Mouse (Mus musculus) bone marrow, adult 2 months (tissue): ENCODE data around the gene Slc24a4. TPM values are rescaled to one million over a fixed set of nuclear protein-coding genes. Genes with fewer than 3 reads are reported as not detected.

ENCODE experiments used
- H3K27ac ChIP-seq: fragments of 200-500 bp; 2 replicates; pipeline ENCODE4 v1.5.1; 2012; ENCODE audit warnings: low read depth, mild to moderate bottlenecking, control low read depth, inconsistent platforms, low read length; ENCODE audit not compliant: control insufficient read depth, poor library complexity, insufficient read depth
- H3K4me1 ChIP-seq: fragments of 200-500 bp; 2 replicates; pipeline ENCODE4 v1.6.1; 2011; ENCODE audit warnings: low read length; ENCODE audit not compliant: control insufficient read depth, insufficient read depth
- H3K4me3 ChIP-seq: fragments of 200-500 bp; replicated peaks from 2 replicates; pipeline ENCODE3; 2011; ENCODE audit warnings: mild to moderate bottlenecking, low read depth, low read length, control low read depth; ENCODE audit not compliant: control insufficient read depth
- CTCF ChIP-seq: fragments of 200-500 bp; IDR thresholded peaks from 2 replicates; pipeline ENCODE4 v1.5.1; 2011; ENCODE audit warnings: low read length, control low read depth; ENCODE audit not compliant: control insufficient read depth, insufficient read depth
- POLR2A ChIP-seq: fragments of 200-500 bp; IDR thresholded peaks from 2 replicates; pipeline ENCODE4 v1.6.1; 2011; ENCODE audit warnings: low read depth, mild to moderate bottlenecking, control low read depth, low read length, borderline replicate concordance; ENCODE audit not compliant: control insufficient read depth
- WGBS: fragments of 180-500 bp; shearing (Covaris S2); methylation state at CpG from one replicate; pipeline ENCODE4 v1.1.7; 2018; 5-methylcytosine and 5-hydroxymethylcytosine counted together
- polyA plus RNA-seq: library from polyadenylated mRNA; stranded (reverse); fragments of >200 nt; gene quantifications from 2 replicates; pipeline ENCODE4 v1.2.4, GENCODE M21; 2011; ENCODE audit warnings: low replicate concordance; ENCODE audit not compliant: missing spikeins, insufficient read depth, insufficient read length

The Slc24a4 gene
- polyA plus RNA-seq, 1 experiment = not detected

DNA sequence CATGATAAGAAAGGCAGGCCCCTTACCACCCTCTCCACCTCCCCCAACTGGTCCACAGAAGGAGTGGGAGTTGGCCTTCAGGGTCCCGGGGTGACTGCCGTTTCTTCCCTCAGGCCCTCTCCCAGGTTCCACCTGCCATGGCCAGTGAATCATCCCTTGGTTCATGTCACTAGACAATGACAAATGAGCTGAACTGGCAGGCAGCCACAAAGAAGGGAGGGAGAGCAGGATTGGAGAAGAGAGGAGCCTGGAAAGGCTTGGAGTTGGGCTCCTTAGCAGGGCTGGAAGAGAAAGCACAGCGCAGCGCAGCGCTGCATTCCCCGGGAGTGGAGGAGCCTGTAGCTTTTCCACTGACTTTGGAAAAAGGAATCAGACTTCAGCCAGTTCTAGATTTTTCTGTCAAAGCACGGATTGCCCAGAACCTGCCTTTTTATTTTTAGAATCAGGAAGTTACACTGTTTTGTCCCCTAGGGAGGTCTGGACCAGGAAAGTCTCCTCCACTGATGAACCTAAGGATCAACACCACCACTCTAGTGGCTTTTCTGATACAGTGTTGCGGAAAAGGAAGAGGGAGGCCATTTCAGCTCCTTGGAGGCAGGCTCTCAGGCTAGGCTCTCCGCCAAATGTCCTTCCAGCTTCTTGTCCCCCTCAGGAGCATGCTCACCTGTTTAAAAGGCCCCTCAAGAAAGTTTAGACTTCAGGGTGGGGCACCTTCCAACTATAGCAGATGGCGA is 158.3 kb downstream of the Slc24a4 start:
- Histone ChIP-seq H3K4me1 (peaks cover 11% of the 10 kb centered on the region), H3K27ac (no peak overlapping the region; the same call in 1 of the 2 replicates), H3K4me3 (no peak overlapping the region)
- TF ChIP-seq CTCF = no peak
- no peak for TF ChIP-seq POLR2A
- 66% methylated on average over 10 of the region's 10 CpGs for WGBS

DNA sequence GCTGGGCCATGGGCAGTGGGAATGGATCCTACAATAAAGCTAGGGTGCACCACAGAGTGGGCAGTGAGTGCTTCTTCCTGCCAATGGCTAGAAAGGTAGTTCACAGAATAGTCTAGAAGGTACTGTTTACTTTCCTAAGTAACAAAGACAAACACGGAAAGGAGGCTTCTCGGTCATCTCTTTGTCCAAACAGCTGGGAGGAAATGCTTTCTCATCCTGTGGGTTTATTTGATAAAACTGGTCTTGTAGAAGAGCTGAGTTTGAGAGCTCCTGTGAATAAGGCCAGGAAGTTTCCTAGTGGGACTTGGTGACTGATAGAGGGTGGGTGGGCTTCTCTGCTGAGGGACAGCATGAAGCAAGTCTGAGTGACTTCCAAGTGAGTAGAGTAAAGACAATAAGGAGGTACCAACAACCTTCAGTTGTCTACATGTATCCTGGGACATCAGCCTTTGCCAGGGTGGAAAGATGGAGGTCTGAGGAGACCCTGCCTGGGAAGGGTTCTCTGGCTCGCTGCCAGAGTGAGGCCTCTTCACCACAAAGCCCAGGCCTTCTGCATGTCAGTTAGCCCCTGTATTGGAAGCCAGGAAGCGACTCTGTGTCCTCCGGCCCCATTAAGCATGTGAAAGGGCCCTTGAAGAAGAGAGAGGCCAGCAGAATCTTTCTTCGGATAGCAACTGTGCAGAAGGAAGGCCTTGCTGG is 159.5 kb downstream of the Slc24a4 start:
- Histone ChIP-seq H3K27ac (no peak overlapping the region), H3K4me1 (peaks cover 21% of the 10 kb centered on the region), H3K4me3 (no peak overlapping the region)
- TF ChIP-seq CTCF (no peak), POLR2A (no peak)
- WGBS = 47% methylated on average over 6 of the region's 6 CpGs

DNA sequence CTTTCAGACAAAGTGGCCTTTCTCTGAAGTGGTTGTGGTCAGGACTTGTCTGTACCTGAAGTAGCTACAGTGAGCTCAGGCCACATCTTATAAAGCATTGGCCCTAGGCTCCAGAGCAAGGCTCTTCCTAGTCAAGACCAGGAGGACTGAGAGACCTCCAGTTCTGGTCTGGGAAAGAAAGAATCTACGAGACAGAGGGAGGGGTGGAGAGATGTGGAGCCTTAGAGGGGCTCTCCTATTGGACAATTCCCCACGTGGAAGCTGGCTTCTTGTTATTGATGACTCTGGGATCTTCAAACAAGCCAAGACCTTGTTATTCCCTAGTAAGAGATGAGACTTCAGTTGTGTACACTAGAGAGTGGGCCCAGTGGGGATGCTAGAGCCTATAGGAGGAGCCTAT is 160.3 kb downstream of the Slc24a4 start:
- Histone ChIP-seq H3K27ac (no peak overlapping the region), H3K4me3 (no peak overlapping the region), H3K4me1 (peaks cover 21% of the 10 kb centered on the region)
- TF ChIP-seq POLR2A (no peak), CTCF (no peak)
- 64% methylated on average over 2 of the region's 2 CpGs for WGBS

DNA sequence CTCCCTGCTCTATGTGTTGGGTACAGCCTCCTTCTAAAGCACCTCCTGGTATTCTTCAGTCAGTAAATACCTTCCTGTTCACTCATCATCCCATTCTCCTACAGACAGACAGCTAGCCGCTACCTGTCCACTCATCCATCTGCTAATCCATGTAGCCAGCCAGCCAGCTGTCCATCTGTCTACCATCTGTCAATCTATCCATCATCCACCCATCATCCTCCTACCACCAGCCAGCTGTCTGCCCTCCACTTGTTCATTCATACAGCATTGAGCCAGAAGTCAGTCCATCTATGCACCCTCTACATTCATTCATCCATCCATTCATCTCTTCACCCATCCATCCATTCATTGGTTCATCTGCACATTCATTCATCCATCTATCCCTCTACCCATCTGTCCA is 161.0 kb downstream of the Slc24a4 start:
- TF ChIP-seq CTCF = no peak
- TF ChIP-seq POLR2A = no peak
- 86% methylated on average over 1 of the region's 1 CpGs for WGBS

DNA sequence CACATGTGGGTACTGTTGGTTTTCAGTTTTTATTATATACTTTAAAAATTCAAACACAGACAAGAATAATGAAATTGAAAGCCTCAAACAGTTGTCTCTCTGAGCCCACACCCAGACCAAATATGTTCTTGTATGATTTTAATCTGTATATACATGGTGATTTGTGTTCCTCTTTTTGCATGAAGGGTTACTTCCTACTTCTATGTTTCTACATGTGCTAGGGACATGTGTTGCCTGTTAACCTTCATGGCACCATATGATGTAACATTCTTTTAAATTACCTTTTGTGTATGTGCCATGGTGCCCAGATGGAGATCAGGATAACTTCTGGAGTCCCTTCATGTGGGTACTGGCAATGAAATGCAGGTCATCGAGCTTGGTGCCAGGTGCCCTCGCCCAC is 162.1 kb downstream of the Slc24a4 start:
- Histone ChIP-seq H3K4me3 (no peak overlapping the region), H3K27ac (no peak overlapping the region), H3K4me1 (peaks cover 27% of the 10 kb centered on the region)
- TF ChIP-seq POLR2A = no peak
- TF ChIP-seq CTCF = no peak
- 83% methylated on average over 2 of the region's 2 CpGs for WGBS

More for the DNA sequence above, 161.0 kb downstream of the Slc24a4 start:
- Histone ChIP-seq H3K4me1 (peaks cover 24% of the 10 kb centered on the region), H3K27ac (no peak overlapping the region), H3K4me3 (no peak overlapping the region)

DNA sequence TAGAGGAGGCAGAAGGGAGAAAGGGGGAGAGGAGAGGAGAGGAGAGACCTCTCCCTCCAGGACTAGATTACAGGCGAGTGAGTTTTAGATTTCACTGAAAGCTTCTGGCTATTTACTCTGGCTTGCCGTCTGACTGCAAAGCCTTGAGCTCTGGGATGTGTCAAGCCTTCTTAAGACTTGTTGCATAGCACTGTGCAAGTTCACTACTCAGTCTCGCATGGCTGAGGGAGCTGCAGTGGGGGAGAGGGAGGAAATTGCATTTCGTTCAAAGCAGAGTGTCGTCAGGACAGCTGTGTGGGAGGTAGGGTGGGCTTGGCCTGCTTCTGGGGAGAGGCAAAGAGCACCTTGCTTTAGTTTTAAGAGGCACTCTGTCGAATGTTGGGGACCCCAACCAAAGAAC is 163.2 kb downstream of the Slc24a4 start:
- TF ChIP-seq POLR2A (no peak), CTCF (no peak)
- H3K4me1 ChIP-seq = peaks cover 27% of the 10 kb centered on the region
- H3K4me3 ChIP-seq = no peak overlapping the region
- 29% methylated on average over 6 of the region's 6 CpGs for WGBS
- H3K27ac ChIP-seq = peak overlapping the region; percentile 24; the same call in 1 of the 2 replicates

DNA sequence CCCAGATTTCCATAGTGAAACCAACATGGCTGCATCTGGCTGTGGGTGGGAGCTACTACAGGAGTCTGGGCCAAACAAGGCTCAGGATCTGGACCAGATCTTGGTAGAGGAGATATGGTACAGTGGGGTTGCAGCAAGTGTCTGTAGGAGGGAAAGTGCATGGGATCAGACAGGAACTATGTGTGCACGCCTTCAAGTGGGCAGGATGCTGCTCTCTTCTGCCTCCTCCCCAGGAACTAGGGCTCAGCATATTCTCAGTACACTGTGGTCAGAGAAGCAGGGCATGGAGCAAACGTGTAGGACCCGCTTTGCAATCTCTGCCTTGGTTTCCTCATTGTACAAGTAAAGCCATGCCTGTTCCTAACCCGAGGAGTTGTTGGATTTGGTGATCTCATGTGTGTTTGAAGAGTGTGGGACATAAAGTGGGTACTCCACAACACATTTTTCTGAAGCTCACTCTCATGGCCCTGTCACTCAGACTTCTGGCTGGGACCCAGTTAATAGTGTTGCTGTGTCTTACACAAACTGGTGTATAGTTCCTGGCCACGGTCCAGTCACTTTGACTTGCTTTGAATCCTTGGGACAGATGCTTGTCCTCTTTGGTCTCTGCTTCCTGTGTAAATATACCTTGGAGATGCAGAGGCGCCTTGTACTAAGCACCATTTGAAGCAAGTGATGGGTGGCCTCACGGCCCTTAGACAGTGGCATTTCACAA is 164.1 kb downstream of the Slc24a4 start:
- peaks cover 26% of the 10 kb centered on the region for H3K4me1 ChIP-seq
- no peak for TF ChIP-seq POLR2A
- no peak for TF ChIP-seq CTCF
- H3K27ac ChIP-seq = no peak overlapping the region
- no peak overlapping the region for H3K4me3 ChIP-seq
- WGBS = 43% methylated on average over 7 of the region's 7 CpGs

DNA sequence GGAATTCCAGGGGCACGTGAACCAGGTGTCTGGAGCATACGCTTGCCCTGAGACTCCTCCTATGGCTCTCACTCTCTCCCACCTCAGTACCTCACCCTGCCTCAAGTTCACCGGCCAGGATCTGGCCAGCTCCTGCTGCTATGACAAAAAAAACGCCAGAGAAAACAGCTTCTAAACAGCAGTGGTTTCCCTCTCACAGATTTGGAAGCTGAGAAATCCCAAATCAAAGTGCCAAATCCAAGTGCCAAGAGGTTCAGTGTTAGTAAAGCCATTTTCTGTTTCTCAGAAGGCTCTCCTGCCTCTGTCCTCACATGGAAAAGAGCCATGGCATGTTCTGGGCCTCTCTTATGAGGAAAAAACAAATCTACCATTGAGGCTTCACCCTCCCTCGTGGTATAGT is 166.1 kb downstream of the Slc24a4 start:
- peaks cover 28% of the 10 kb centered on the region for H3K4me1 ChIP-seq
- WGBS = 72% methylated on average over 5 of the region's 5 CpGs
- TF ChIP-seq POLR2A (no peak), CTCF (no peak)
- H3K27ac ChIP-seq = no peak overlapping the region
- no peak overlapping the region for H3K4me3 ChIP-seq
